Mouse (Mus musculus): Measurements from ENCODE around the gene Dnaja4. TPM values are rescaled to one million over a fixed set of nuclear protein-coding genes. Genes with fewer than 3 reads are reported as not detected.

Dnaja4 gene
- polyA plus RNA-seq (2015; fragmentation: Nextera tagmentation; extraction: Ambion mirVana): 2.9 and 3.0 TPM in 2 replicates

DNA sequence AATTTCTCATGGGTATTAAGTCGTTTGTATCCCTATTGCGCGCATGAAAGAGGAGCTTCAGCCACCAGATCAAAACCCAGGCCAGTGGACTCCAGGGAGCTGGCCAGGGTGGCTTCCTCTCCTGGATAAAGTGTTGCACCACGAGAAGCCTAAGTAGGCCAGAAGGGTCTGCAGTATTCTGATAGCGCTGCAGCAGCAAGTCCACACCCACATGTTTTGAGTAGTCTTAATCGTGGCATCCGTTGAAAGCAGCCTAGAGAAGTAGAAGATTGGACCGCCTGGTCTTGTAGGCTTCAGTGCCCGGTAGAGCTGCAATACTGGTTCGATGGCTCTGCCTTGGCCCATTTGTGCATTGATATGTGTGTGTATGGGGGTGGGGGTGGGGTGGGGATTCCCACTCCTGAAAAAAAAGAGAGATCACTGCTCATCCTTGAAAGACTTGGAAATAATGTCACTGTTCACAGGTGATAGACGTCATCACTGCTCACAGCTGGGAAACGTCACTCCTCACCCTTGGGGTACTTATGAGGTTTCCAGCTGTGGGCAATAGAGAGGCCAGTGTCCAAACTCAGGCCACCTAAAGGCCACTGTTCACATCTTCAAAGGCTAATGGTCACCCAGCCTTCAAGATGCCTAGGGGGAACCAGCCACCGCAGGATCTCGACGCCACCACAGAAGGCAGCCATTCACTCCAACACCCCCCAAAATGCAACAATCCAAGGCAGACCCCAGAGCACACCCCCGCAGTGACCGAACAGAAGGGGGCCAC lies at the start of gene Dnaja4:
TSS of gene Dnaja4 (plus strand) at position 556 of the 769 bp plus-strand sequence.
- no peak; the same call in none of the 2 replicates for ATAC-seq

GRCm38 (mm10) chr9:54649360-54649759 lies 49.3 kb upstream of the Dnaja4 start:
- H3K27ac ChIP-seq: no peak overlapping the region
- ATAC-seq: no peak
- H3K36me3 ChIP-seq: no peaks in the 10 kb centered on the region
- no peak overlapping the region for H3K4me2 ChIP-seq (replicated peaks)
- H3K4me3 ChIP-seq (replicated peaks): no peak overlapping the region
- H3K9ac ChIP-seq (replicated peaks): no peak overlapping the region
- H3K9me3 ChIP-seq: no peaks in the 10 kb centered on the region
- WGBS: 95% methylated on average over 1 of the region's 1 CpGs
- H3K4me1 ChIP-seq (replicated peaks): no peaks in the 10 kb centered on the region
- H3K27me3 ChIP-seq: no peaks in the 10 kb centered on the region

More for the DNA sequence above, at the start of gene Dnaja4:
- H3K4me1 ChIP-seq (replicated peaks): peaks cover 14% of the 10 kb centered on the region
- 67% methylated on average over 17 of the region's 17 CpGs for WGBS
- no peaks in the 10 kb centered on the region for H3K36me3 ChIP-seq
- peak within 1 kb of the TSS; percentile 65 for H3K4me3 ChIP-seq (replicated peaks)
- H3K27ac ChIP-seq: no peak within 1 kb of the TSS
- H3K9ac ChIP-seq (replicated peaks): peak within 1 kb of the TSS; percentile 80
- 0 out of 2 replicates have a peak, but pooled peaks cover 6% of the 10 kb centered on the region for H3K9me3 ChIP-seq
- H3K4me2 ChIP-seq (replicated peaks): peak within 1 kb of the TSS; percentile 83
- peaks cover 45% of the 10 kb centered on the region for H3K27me3 ChIP-seq

- H3K4me3 ChIP-seq (replicated peaks): no peak overlapping the region
Observed at GRCm38 (mm10) chr9:54652778-54653177, 45.9 kb upstream of the Dnaja4 start.

GRCm38 (mm10) chr9:54655846-54656245 lies 42.8 kb upstream of the Dnaja4 start:
- no peaks in the 10 kb centered on the region for H3K27me3 ChIP-seq
- no peaks in the 10 kb centered on the region for H3K9me3 ChIP-seq
- H3K27ac ChIP-seq: no peak overlapping the region
- no peaks in the 10 kb centered on the region for H3K4me1 ChIP-seq (replicated peaks)
- no peak for ATAC-seq
- H3K4me2 ChIP-seq (replicated peaks): no peak overlapping the region
- H3K4me3 ChIP-seq (replicated peaks): no peak overlapping the region
- H3K36me3 ChIP-seq: no peaks in the 10 kb centered on the region
- WGBS: 70% methylated on average over 2 of the region's 2 CpGs
- H3K9ac ChIP-seq (replicated peaks): no peak overlapping the region

More at GRCm38 (mm10) chr9:54652778-54653177, 45.9 kb upstream of the Dnaja4 start:
- Histone ChIP-seq H3K4me1 (replicated peaks) (no peaks in the 10 kb centered on the region), H3K4me2 (replicated peaks) (no peak overlapping the region), H3K27me3 (no peaks in the 10 kb centered on the region), H3K9ac (replicated peaks) (no peak overlapping the region), H3K36me3 (no peaks in the 10 kb centered on the region), H3K9me3 (no peaks in the 10 kb centered on the region), H3K27ac (no peak overlapping the region)
- WGBS: 89% methylated on average over 2 of the region's 2 CpGs
- ATAC-seq: no peak

DNA sequence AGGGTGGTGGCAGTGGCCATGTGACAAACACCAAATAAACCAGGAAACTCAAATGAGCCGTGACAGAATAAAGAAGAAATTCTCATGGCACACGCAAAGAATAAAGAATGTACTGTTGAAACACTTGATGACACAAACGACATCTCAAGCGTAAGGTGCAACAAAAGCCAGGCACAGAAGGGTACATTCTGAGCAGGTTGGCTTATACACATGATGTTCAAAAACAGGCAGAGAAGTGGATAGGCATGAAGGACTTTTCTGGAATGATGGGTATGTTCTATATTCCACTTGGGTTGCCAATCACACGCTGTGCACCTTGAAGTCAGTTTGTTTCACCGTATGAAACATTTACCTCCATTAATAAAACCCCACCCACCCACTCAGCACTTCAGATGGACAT lies 42.3 kb upstream of the Dnaja4 start:
- H3K27me3 ChIP-seq: no peaks in the 10 kb centered on the region
- no peaks in the 10 kb centered on the region for H3K9me3 ChIP-seq
- H3K4me3 ChIP-seq (replicated peaks): no peak overlapping the region
- no peak for ATAC-seq
- 93% methylated on average over 6 of the region's 6 CpGs for WGBS
- H3K4me2 ChIP-seq (replicated peaks): no peak overlapping the region
- no peaks in the 10 kb centered on the region for H3K36me3 ChIP-seq
- no peak overlapping the region for H3K27ac ChIP-seq
- H3K4me1 ChIP-seq (replicated peaks): peaks cover 3% of the 10 kb centered on the region
- H3K9ac ChIP-seq (replicated peaks): no peak overlapping the region

DNA sequence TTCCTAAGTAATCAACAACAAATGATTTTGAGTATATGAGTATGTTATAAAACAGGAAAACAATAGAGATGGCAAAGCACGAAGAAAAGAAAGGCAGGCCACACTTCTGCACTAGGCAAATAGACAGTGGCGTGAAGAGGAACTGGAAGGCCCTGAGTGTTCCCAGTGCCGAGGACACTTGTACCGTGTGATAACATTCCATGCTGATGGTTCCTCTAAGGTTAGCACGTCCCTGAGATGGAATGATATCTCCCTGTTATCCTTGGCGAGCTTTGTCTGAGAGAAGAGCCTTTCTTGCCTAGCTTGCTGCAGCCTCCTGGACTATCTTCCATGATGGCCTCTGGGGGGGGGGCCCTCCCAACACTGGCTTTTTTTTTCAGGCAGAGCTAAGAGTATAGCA lies 39.9 kb upstream of the Dnaja4 start:
- H3K27ac ChIP-seq: no peak overlapping the region
- H3K9ac ChIP-seq (replicated peaks): no peak overlapping the region
- H3K9me3 ChIP-seq: no peaks in the 10 kb centered on the region
- no peaks in the 10 kb centered on the region for H3K27me3 ChIP-seq
- 85% methylated on average over 6 of the region's 6 CpGs for WGBS
- no peaks in the 10 kb centered on the region for H3K36me3 ChIP-seq
- no peak overlapping the region for H3K4me2 ChIP-seq (replicated peaks)
- H3K4me1 ChIP-seq (replicated peaks): peaks cover 13% of the 10 kb centered on the region
- no peak overlapping the region for H3K4me3 ChIP-seq (replicated peaks)
- no peak for ATAC-seq

- H3K4me1 ChIP-seq (replicated peaks): peaks cover 13% of the 10 kb centered on the region
- peak within 1 kb of the TSS; percentile 41; the same call in 1 of the 2 replicates for H3K9ac ChIP-seq (replicated peaks)
- peak within 1 kb of the TSS; percentile 54 for H3K27ac ChIP-seq
- H3K27me3 ChIP-seq: no peaks in the 10 kb centered on the region
- ATAC-seq: peak; percentile 79
- 5% methylated on average over 10 of the region's 10 CpGs for WGBS
- H3K4me2 ChIP-seq (replicated peaks): peak within 1 kb of the TSS; percentile 48
- H3K9me3 ChIP-seq: no peaks in the 10 kb centered on the region
- 0 out of 2 replicates have a peak within 1 kb of the TSS, but pooled peaks have one; percentile 16 for H3K4me3 ChIP-seq (replicated peaks)
- no peaks in the 10 kb centered on the region for H3K36me3 ChIP-seq
Observed at GRCm38 (mm10) chr9:54661605-54662377, 36.9 kb upstream of the Dnaja4 start, which contains the start of gene Acsbg1. Acsbg1 (minus strand) TSS chr9:54661870.

DNA sequence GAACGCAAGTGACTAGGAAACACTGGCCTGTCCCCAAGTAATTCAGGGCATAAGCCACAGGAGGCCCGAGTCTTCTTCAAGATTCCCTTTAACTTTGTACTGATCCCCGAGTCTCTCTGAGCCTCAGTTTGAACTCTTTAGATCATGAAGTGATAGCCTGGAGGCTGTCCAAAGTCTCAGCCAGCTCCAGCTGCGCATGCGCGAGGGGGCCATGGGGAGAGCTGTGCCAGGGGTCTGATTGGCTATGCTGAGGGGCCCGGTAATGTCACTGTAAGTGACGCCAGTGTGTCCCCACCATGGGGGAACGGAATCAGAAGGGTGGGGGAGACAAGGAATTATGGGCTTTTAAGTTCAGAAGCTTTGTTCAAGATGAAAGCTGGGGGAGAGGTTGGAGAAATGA lies 34.3 kb upstream of the Dnaja4 start:
- no peaks in the 10 kb centered on the region for H3K36me3 ChIP-seq
- H3K27ac ChIP-seq: no peak overlapping the region
- ATAC-seq: no peak
- WGBS: 85% methylated on average over 9 of the region's 9 CpGs
- H3K27me3 ChIP-seq: no peaks in the 10 kb centered on the region
- peaks cover 13% of the 10 kb centered on the region for H3K4me1 ChIP-seq (replicated peaks)
- H3K4me3 ChIP-seq (replicated peaks): no peak overlapping the region
- no peaks in the 10 kb centered on the region for H3K9me3 ChIP-seq
- no peak overlapping the region for H3K4me2 ChIP-seq (replicated peaks)
- H3K9ac ChIP-seq (replicated peaks): no peak overlapping the region

- ATAC-seq: no peak
- H3K27ac ChIP-seq: no peak overlapping the region
- H3K9me3 ChIP-seq: no peaks in the 10 kb centered on the region
- no peak overlapping the region for H3K4me2 ChIP-seq (replicated peaks)
- no peaks in the 10 kb centered on the region for H3K36me3 ChIP-seq
- H3K9ac ChIP-seq (replicated peaks): no peak overlapping the region
- H3K27me3 ChIP-seq: no peaks in the 10 kb centered on the region
- peaks cover 13% of the 10 kb centered on the region for H3K4me1 ChIP-seq (replicated peaks)
- WGBS: 93% methylated on average over 3 of the region's 3 CpGs
- no peak overlapping the region for H3K4me3 ChIP-seq (replicated peaks)
Observed at GRCm38 (mm10) chr9:54666116-54666515, 32.6 kb upstream of the Dnaja4 start.

- no peak for ATAC-seq
- no peaks in the 10 kb centered on the region for H3K27me3 ChIP-seq
- 55% methylated on average over 4 of the region's 4 CpGs for WGBS
- no peak overlapping the region for H3K27ac ChIP-seq
- H3K9ac ChIP-seq (replicated peaks): no peak overlapping the region
- no peak overlapping the region for H3K4me2 ChIP-seq (replicated peaks)
- no peaks in the 10 kb centered on the region for H3K4me1 ChIP-seq (replicated peaks)
- H3K9me3 ChIP-seq: no peaks in the 10 kb centered on the region
- no peak overlapping the region for H3K4me3 ChIP-seq (replicated peaks)
- no peaks in the 10 kb centered on the region for H3K36me3 ChIP-seq
Observed at GRCm38 (mm10) chr9:54668455-54668854, 30.2 kb upstream of the Dnaja4 start.

GRCm38 (mm10) chr9:54671962-54672361 lies 26.7 kb upstream of the Dnaja4 start:
- no peaks in the 10 kb centered on the region for H3K9me3 ChIP-seq
- ATAC-seq: no peak
- no peaks in the 10 kb centered on the region for H3K36me3 ChIP-seq
- no peak overlapping the region for H3K27ac ChIP-seq
- no peak overlapping the region for H3K4me3 ChIP-seq (replicated peaks)
- no peak overlapping the region for H3K4me2 ChIP-seq (replicated peaks)
- no peaks in the 10 kb centered on the region for H3K27me3 ChIP-seq
- no peak overlapping the region for H3K9ac ChIP-seq (replicated peaks)
- no peaks in the 10 kb centered on the region for H3K4me1 ChIP-seq (replicated peaks)
- WGBS: 83% methylated on average over 3 of the region's 3 CpGs

GRCm38 (mm10) chr9:54673887-54674286 lies 24.8 kb upstream of the Dnaja4 start:
- Histone ChIP-seq H3K4me2 (replicated peaks) (no peak overlapping the region), H3K9me3 (no peaks in the 10 kb centered on the region), H3K27me3 (no peaks in the 10 kb centered on the region), H3K36me3 (no peaks in the 10 kb centered on the region), H3K9ac (replicated peaks) (no peak overlapping the region), H3K27ac (no peak overlapping the region), H3K4me3 (replicated peaks) (no peak overlapping the region), H3K4me1 (replicated peaks) (no peaks in the 10 kb centered on the region)
- WGBS: 91% methylated on average over 13 of the region's 13 CpGs
- no peak for ATAC-seq
